Mouse (Mus musculus): ENCODE results near the gene Sult1a1.
"Not testable (repeated sequence)": the region's sequence is repeated elsewhere in the genome, so short reads cannot be mapped to it uniquely, and the experiment has no call there.

The Sult1a1 gene

GRCm38 (mm10) chr7:126696303-126696702 is 20.1 kb upstream of the Sult1a1 start:
- DNase-seq: no peak

GRCm38 (mm10) chr7:126695631-126696207 is 19.5 kb upstream of the Sult1a1 start, which contains the start of gene Slx1b:
Gene Slx1b (minus strand): TSS chr7:126695784.
- peak; percentile 94 to 97 for DNase-seq

- DNase-seq: peak; percentile 79 to 88
Observed at GRCm38 (mm10) chr7:126695210-126695611, 19.0 kb upstream of the Sult1a1 start, which contains the start of gene Bola2. Gene Bola2 (plus strand): TSS chr7:126695401.

- DNase-seq: no peak
Observed at GRCm38 (mm10) chr7:126694441-126695051, 18.3 kb upstream of the Sult1a1 start.

- no peak for DNase-seq
Observed at GRCm38 (mm10) chr7:126693781-126694180, 17.5 kb upstream of the Sult1a1 start.

- peak; percentile 92 for DNase-seq
Observed at GRCm38 (mm10) chr7:126693256-126693655, 17.0 kb upstream of the Sult1a1 start.

GRCm38 (mm10) chr7:126692426-126692825 is 16.2 kb upstream of the Sult1a1 start:
- DNase-seq: no peak

- DNase-seq: no peak
Observed at GRCm38 (mm10) chr7:126691676-126692075, 15.4 kb upstream of the Sult1a1 start.

GRCm38 (mm10) chr7:126690737-126691136 is 14.5 kb upstream of the Sult1a1 start:
- no peak for DNase-seq

GRCm38 (mm10) chr7:126689021-126689420 is 12.8 kb upstream of the Sult1a1 start:
- DNase-seq: no peak

GRCm38 (mm10) chr7:126688156-126688555 is 11.9 kb upstream of the Sult1a1 start:
- not testable (repeated sequence) for DNase-seq

- no peak for DNase-seq
Observed at GRCm38 (mm10) chr7:126681221-126681620, 5.0 kb upstream of the Sult1a1 start.

- no peak for DNase-seq
Observed at GRCm38 (mm10) chr7:126679683-126680082, 3.5 kb upstream of the Sult1a1 start.

- DNase-seq: no peak
Observed at GRCm38 (mm10) chr7:126678545-126679341, 2.5 kb upstream of the Sult1a1 start.

GRCm38 (mm10) chr7:126676631-126677220 is 494 bp upstream of the Sult1a1 start:
- DNase-seq: no peak

- DNase-seq: no peak
Observed at GRCm38 (mm10) chr7:126675104-126675503, 1.1 kb downstream of the Sult1a1 start.

GRCm38 (mm10) chr7:126672111-126672510 is 4.1 kb downstream of the Sult1a1 start:
- no peak for DNase-seq

- DNase-seq: no peak
Observed at GRCm38 (mm10) chr7:126670152-126670551, 6.1 kb downstream of the Sult1a1 start.

GRCm38 (mm10) chr7:126668452-126668851 is 7.8 kb downstream of the Sult1a1 start:
- no peak for DNase-seq

GRCm38 (mm10) chr7:126667495-126668090 is 8.6 kb downstream of the Sult1a1 start:
- no peak for DNase-seq

- peak in 1 of 2 experiments; percentile 36 for DNase-seq
Observed at GRCm38 (mm10) chr7:126665269-126665668, 11.0 kb downstream of the Sult1a1 start.

- DNase-seq: no peak
Observed at GRCm38 (mm10) chr7:126663646-126664045, 12.6 kb downstream of the Sult1a1 start.

GRCm38 (mm10) chr7:126659771-126660170 is 16.5 kb downstream of the Sult1a1 start:
- no peak for DNase-seq
